Mouse (Mus musculus): Measurements from ENCODE around the gene Pdk4. TPM values are rescaled to one million over a fixed set of nuclear protein-coding genes. Genes with fewer than 3 reads are reported as not detected.

Pdk4 gene
- polyA plus RNA-seq, 1 experiment from 2014 or later: 2.0 TPM

DNA sequence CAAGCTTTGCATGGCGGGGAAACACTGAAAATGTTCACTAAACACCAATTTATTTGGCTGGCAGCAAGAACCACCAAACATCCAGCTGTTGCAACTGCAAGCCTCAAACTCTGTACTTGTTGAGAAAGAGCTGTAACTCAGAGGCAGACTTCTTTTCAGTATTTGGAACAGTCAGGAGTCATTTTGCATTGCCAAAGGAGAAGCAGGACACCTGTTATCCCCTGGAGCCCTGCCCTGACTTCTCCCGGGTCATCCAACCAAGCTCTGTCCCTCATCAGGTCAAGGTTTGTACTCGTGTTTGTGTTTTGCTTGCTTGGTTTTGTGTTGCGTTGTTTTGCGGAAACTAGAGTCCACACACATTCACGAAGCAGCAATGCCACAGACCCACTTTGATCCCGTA is 11.1 kb downstream of the Pdk4 start:
- no peak overlapping the region for H3K27ac ChIP-seq
- peaks cover 5% of the 10 kb centered on the region; the same call in 1 of the 2 replicates for H3K36me3 ChIP-seq
- ATAC-seq: no peak
- no peaks in the 10 kb centered on the region for H3K27me3 ChIP-seq (replicated peaks)
- H3K4me1 ChIP-seq: no peaks in the 10 kb centered on the region
- H3K9ac ChIP-seq: no peak overlapping the region
- H3K4me3 ChIP-seq: no peak overlapping the region
- H3K9me3 ChIP-seq (replicated peaks): no peaks in the 10 kb centered on the region
- WGBS (ENCODE audit: insufficient replicate concordance): 72% methylated on average over 7 of the region's 7 CpGs
- H3K4me2 ChIP-seq: no peak overlapping the region

GRCm38 (mm10) chr6:5482270-5482783 is 13.8 kb downstream of the Pdk4 start:
- no peak overlapping the region for H3K27ac ChIP-seq
- no peak overlapping the region for H3K9ac ChIP-seq
- H3K4me1 ChIP-seq: no peaks in the 10 kb centered on the region
- no peaks in the 10 kb centered on the region for H3K27me3 ChIP-seq (replicated peaks)
- H3K36me3 ChIP-seq: peaks cover 5% of the 10 kb centered on the region; the same call in 1 of the 2 replicates
- no peak overlapping the region for H3K4me2 ChIP-seq
- ATAC-seq: no peak
- WGBS (ENCODE audit: insufficient replicate concordance): 51% methylated on average over 3 of the region's 3 CpGs
- no peak overlapping the region for H3K4me3 ChIP-seq
- H3K9me3 ChIP-seq (replicated peaks): no peaks in the 10 kb centered on the region

DNA sequence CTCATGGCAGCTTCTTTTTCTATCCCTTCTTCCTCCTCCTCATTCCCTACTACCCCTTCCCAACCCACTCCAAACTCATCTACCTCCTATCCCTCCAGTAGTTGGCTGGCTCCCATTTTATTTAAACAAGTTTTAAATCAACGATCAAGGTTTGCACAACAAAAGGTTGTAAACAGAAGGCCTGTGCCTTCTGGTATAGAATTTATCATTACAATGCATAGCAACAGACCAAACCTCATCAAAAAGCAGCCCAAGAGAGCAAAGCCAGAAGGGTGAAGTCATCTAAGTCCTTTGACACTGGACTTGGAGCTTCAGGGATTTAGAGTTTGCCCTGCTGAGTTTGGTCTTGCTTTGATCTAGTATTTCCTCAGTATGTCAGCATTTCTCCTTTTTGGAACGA is 15.0 kb downstream of the Pdk4 start:
- no peaks in the 10 kb centered on the region for H3K27me3 ChIP-seq (replicated peaks)
- H3K9me3 ChIP-seq (replicated peaks): no peaks in the 10 kb centered on the region
- H3K4me2 ChIP-seq: no peak overlapping the region
- no peak overlapping the region for H3K9ac ChIP-seq
- no peak overlapping the region for H3K27ac ChIP-seq
- H3K36me3 ChIP-seq: peaks cover 3% of the 10 kb centered on the region; the same call in 1 of the 2 replicates
- no peaks in the 10 kb centered on the region for H3K4me1 ChIP-seq
- ATAC-seq: no peak
- WGBS (ENCODE audit: insufficient replicate concordance): 82% methylated on average over 2 of the region's 2 CpGs
- no peak overlapping the region for H3K4me3 ChIP-seq

DNA sequence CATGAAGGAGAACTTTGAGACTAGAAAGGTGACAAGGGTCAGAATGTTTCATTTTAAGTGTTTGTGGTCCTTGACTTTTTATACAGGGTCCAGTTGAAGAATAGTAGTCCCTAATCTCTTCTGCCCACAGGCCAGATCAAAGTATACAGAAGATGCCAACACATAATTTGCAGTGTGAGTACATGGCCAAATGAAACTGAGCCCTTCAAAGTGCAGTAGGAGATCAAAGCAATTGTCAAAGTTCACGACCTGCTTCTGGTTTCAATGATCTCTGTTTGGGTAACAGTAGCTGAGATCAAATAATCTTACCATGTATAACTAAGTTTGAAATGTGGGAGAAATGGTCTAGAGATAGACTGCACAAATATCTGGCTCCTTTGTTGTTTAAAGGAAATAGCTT is 22.1 kb downstream of the Pdk4 start:
- Histone ChIP-seq H3K4me3 (no peak overlapping the region), H3K27me3 (replicated peaks) (no peaks in the 10 kb centered on the region), H3K4me1 (no peaks in the 10 kb centered on the region), H3K27ac (no peak overlapping the region), H3K9ac (no peak overlapping the region), H3K9me3 (replicated peaks) (no peaks in the 10 kb centered on the region), H3K4me2 (no peak overlapping the region), H3K36me3 (no peaks in the 10 kb centered on the region)
- 15% methylated on average over 1 of the region's 1 CpGs for WGBS (ENCODE audit: insufficient replicate concordance)
- no peak for ATAC-seq

DNA sequence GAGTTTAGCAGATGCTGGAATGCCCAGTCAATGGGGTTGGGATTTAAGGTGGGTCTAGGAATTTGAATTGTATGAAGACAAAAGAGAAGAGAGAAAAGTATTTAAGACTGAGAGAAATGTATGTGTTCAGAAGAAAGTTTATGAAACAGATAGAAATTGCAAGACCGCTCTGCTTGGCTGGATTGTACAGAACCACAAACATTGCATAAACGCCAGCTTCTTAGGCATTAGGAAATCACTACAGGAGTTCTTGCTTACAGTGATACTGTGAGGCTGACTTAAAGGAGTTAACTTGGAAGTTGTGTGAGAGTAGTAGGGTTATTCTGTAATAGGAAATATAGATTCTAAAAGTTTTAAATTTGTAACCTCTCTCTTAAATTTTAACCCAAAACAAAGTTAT is 23.4 kb downstream of the Pdk4 start:
- Histone ChIP-seq H3K4me1 (no peaks in the 10 kb centered on the region), H3K27ac (no peak overlapping the region), H3K4me3 (no peak overlapping the region), H3K9ac (no peak overlapping the region), H3K27me3 (replicated peaks) (no peaks in the 10 kb centered on the region), H3K4me2 (no peak overlapping the region), H3K9me3 (replicated peaks) (no peaks in the 10 kb centered on the region), H3K36me3 (no peaks in the 10 kb centered on the region)
- ATAC-seq: no peak
- WGBS (ENCODE audit: insufficient replicate concordance): 77% methylated on average over 2 of the region's 2 CpGs

- H3K9ac ChIP-seq: no peak overlapping the region
- no peak overlapping the region for H3K4me2 ChIP-seq
- no peaks in the 10 kb centered on the region for H3K36me3 ChIP-seq
- H3K4me3 ChIP-seq: no peak overlapping the region
- no peaks in the 10 kb centered on the region for H3K27me3 ChIP-seq (replicated peaks)
- H3K4me1 ChIP-seq: no peaks in the 10 kb centered on the region
- no peaks in the 10 kb centered on the region for H3K9me3 ChIP-seq (replicated peaks)
- 74% methylated on average over 10 of the region's 10 CpGs for WGBS (ENCODE audit: insufficient replicate concordance)
- ATAC-seq: no peak
- no peak overlapping the region for H3K27ac ChIP-seq
Observed at GRCm38 (mm10) chr6:5470480-5471318, 25.4 kb downstream of the Pdk4 start.

DNA sequence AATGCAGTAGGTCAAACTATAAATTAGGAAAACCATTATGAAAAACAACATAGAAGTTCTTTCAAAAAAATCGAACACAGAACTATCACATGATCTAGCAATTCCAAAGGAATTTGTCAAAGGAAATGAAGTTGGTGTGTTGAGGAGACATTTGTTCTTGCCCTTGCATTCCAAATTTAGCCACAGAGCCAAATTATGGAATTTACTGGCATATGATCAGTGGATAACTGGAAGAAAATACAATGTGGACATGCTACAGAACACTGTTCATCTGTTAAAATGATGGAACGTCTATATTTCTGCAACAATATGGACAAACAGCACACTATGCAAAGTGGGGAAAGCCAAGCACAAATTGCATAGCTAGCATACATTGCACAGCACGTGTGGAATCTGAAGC is 40.3 kb downstream of the Pdk4 start:
- 65% methylated on average over 3 of the region's 3 CpGs for whole genome bisulfite sequencing (ENCODE audit: insufficient replicate concordance)
- Histone ChIP-seq H3K4me1 (no peaks in the 10 kb centered on the region), H3K27ac (no peak overlapping the region)

GRCm38 (mm10) chr6:5449878-5450277 is 46.2 kb downstream of the Pdk4 start:
- 81% methylated on average over 5 of the region's 5 CpGs for WGBS (ENCODE audit: insufficient replicate concordance)
- Histone ChIP-seq H3K4me3 (no peak overlapping the region), H3K9me3 (replicated peaks) (no peaks in the 10 kb centered on the region), H3K27ac (no peak overlapping the region), H3K4me2 (no peak overlapping the region), H3K9ac (no peak overlapping the region), H3K36me3 (no peaks in the 10 kb centered on the region), H3K27me3 (replicated peaks) (0 out of 2 replicates have a peak, but pooled peaks cover 4% of the 10 kb centered on the region), H3K4me1 (peaks cover 12% of the 10 kb centered on the region)
- ATAC-seq: no peak

More for the DNA sequence above, 40.3 kb downstream of the Pdk4 start:
- Histone ChIP-seq H3K36me3 (no peaks in the 10 kb centered on the region), H3K4me3 (no peak overlapping the region), H3K27me3 (replicated peaks) (no peaks in the 10 kb centered on the region), H3K9ac (no peak overlapping the region), H3K4me2 (no peak overlapping the region), H3K9me3 (replicated peaks) (no peaks in the 10 kb centered on the region)
- no peak for ATAC-seq

GRCm38 (mm10) chr6:5448396-5448795 is 47.7 kb downstream of the Pdk4 start:
- no peak overlapping the region for H3K9ac ChIP-seq

GRCm38 (mm10) chr6:5447546-5447945 is 48.6 kb downstream of the Pdk4 start:
- H3K27ac ChIP-seq: no peak overlapping the region
- H3K27me3 ChIP-seq (replicated peaks): 0 out of 2 replicates have a peak, but pooled peaks cover 4% of the 10 kb centered on the region
- WGBS (ENCODE audit: insufficient replicate concordance): 74% methylated on average over 6 of the region's 6 CpGs
- no peaks in the 10 kb centered on the region for H3K36me3 ChIP-seq
- H3K4me3 ChIP-seq: no peak overlapping the region
- no peak for ATAC-seq
- no peaks in the 10 kb centered on the region for H3K9me3 ChIP-seq (replicated peaks)
- peaks cover 24% of the 10 kb centered on the region for H3K4me1 ChIP-seq
- H3K4me2 ChIP-seq: no peak overlapping the region
- H3K9ac ChIP-seq: no peak overlapping the region

More at GRCm38 (mm10) chr6:5448396-5448795, 47.7 kb downstream of the Pdk4 start:
- 66% methylated on average over 4 of the region's 4 CpGs for WGBS (ENCODE audit: insufficient replicate concordance)
- H3K4me1 ChIP-seq: peaks cover 16% of the 10 kb centered on the region
- 0 out of 2 replicates have a peak, but pooled peaks cover 4% of the 10 kb centered on the region for H3K27me3 ChIP-seq (replicated peaks)
- H3K4me3 ChIP-seq: no peak overlapping the region
- H3K4me2 ChIP-seq: no peak overlapping the region
- no peak for ATAC-seq
- H3K9me3 ChIP-seq (replicated peaks): no peaks in the 10 kb centered on the region
- H3K36me3 ChIP-seq: no peaks in the 10 kb centered on the region
- H3K27ac ChIP-seq: no peak overlapping the region

DNA sequence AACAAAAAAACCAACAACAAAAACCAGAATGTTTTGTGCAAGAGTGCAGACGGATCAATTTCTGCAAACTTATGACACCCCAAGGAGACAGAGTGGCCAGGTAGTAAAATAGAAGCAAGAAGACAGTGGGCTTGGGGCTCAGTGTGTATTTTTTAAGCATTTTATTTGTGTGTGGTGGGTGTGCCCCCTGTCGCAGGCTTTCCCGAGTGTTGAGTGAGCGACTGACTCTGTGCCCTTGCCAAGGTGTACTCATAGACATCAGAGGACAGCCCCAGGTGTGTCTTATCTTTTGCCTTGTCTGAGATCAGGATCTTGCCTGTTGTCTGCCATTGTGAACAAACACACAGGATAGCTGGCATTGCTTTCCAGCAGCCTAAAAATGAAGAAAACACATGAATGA is 49.1 kb downstream of the Pdk4 start:
- WGBS (ENCODE audit: insufficient replicate concordance): 80% methylated on average over 4 of the region's 4 CpGs
- Histone ChIP-seq H3K4me1 (peaks cover 30% of the 10 kb centered on the region), H3K36me3 (no peaks in the 10 kb centered on the region), H3K9me3 (replicated peaks) (no peaks in the 10 kb centered on the region), H3K27ac (no peak overlapping the region), H3K27me3 (replicated peaks) (0 out of 2 replicates have a peak, but pooled peaks cover 4% of the 10 kb centered on the region), H3K4me2 (no peak overlapping the region), H3K9ac (no peak overlapping the region), H3K4me3 (no peak overlapping the region)
- ATAC-seq: no peak

GRCm38 (mm10) chr6:5444331-5444898 is 51.7 kb downstream of the Pdk4 start:
- H3K27me3 ChIP-seq (replicated peaks): 0 out of 2 replicates have a peak, but pooled peaks cover 4% of the 10 kb centered on the region
- WGBS (ENCODE audit: insufficient replicate concordance): 82% methylated on average over 5 of the region's 5 CpGs
- no peak for ATAC-seq

More at GRCm38 (mm10) chr6:5444331-5444898, 51.7 kb downstream of the Pdk4 start:
- Histone ChIP-seq H3K4me1 (peaks cover 32% of the 10 kb centered on the region), H3K9ac (no peak overlapping the region), H3K4me2 (no peak overlapping the region), H3K27ac (no peak overlapping the region), H3K36me3 (no peaks in the 10 kb centered on the region), H3K9me3 (replicated peaks) (no peaks in the 10 kb centered on the region), H3K4me3 (no peak overlapping the region)

Data from liver, embryonic 12.5 days (tissue).